Mouse (Mus musculus): ENCODE data around the gene Krtcap2.
A peak's percentile ranks its signal among the peaks of the same experiment; 100 is the strongest.

DNA sequence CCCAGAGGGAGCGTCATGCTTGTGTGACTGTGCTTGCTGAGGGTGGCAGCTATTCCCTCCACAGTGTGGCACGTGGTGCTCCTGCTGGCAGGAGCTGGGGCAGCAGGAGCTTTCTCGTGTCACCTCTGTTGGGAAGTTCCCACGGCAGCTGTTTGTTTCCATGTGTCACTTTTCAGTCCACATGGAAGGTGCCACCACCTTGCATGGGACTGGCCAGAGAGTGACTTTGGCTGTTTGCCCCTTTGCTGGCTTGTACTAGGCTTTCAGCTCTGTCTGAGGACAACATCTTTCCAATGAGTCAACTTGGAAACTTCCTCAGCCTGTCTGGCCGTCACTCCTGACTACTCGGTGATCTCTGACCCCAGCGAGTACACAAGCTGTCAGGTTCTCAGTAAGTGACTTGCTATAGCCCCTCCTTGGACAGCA lies 42.8 kb downstream of the Krtcap2 start:
- TF ChIP-seq EP300 (IDR thresholded peaks at IDR 0.05) (no peak), CTCF (IDR thresholded peaks at IDR 0.05) (peak; percentile 48)
